Mouse (Mus musculus): Measurements from ENCODE around the gene Fars2.

DNA sequence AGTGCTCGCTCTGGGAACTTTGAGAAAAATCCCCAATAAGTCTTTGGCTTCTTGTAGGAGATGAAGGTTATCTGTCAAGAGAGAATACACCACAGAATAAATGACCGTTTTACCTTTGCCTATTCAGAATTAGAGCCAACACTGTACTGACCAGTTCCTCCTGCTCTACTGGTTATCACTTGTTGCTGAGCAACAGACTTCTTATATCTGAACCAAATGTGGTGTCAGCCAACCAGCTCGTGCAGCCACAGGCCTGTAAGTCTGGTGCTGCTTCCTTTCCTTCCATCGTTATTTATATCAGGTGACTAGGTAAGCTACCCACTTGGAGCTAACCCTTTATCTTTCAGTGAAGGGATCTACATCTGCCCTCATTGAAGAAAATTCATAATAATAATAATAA lies 179.4 kb downstream of the Fars2 start:
- TF ChIP-seq POLR2A (IDR thresholded peaks at IDR 0.05; ENCODE audit: low read depth, low read length) (no peak), CTCF (IDR thresholded peaks at IDR 0.05; ENCODE audit: extremely low read depth, insufficient read depth, insufficient read length, insufficient replicate concordance) (no peak)

All from spleen, adult 2 months (tissue).